Mouse (Mus musculus) liver, embryonic 14.5 days (tissue): ENCODE results near the gene Col18a1.

Experiments used
- CTCF ChIP-seq: IDR thresholded peaks from 2 replicates; pipeline ENCODE4 v1.5.1; 2016; ENCODE audit warnings: antibody characterized with exemption, low read depth, control low read depth
- EP300 ChIP-seq: IDR thresholded peaks from 2 replicates; pipeline ENCODE4 v1.6.1; 2016; ENCODE audit warnings: antibody characterized with exemption, low read depth

DNA sequence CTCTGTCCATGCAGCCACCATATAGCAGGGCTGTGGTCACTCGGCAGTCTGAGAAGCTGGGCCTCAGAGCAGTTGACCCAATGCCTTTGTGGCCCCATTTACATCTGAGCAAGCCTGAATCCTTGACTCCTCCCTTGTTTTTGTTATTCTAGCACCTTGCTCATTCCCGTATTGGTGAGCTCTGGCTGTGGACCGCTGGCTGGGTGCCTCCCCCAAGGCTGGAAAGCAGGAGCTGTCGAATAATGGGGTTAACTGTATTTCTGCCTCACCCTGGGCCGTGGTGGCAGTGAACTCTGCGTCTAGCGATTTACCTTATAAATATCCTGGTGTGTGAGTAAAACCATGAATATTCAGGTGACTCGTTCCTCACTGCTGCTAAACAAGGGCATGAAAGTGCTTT, 149.8 kb downstream of the Col18a1 start:
- no peak for TF ChIP-seq EP300
- no peak for TF ChIP-seq CTCF
